Mouse (Mus musculus): ENCODE measurements at regions not wholly inside any gene's neighbourhood (a gene's known extent, or its start where the extent isn't known, plus 50 kb on each side); places are given as distances from the start of the nearest gene placed in this dataset.

DNA sequence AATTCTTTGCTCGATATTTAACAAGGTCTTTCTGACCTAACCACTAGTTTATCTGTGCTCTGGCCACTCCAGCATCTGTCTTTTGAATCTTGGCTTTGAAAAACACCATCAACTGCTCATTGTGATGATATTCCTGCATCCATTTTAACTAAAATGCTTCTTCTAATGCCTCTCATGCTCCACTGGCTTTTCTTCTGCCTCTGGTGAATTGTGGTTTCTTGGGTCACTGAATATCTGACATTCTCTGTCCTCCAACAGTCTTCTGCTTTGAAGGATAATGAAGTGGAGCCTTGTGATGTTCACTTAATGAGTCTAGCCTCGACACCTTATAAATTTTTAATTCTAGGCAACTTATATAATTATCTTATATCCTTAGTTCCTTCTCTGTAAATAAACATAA is 416.5 kb upstream of the Gm11114 start:
- TF ChIP-seq POLR2A (IDR thresholded peaks at IDR 0.05; ENCODE audit: insufficient read depth, low read depth, low read length) = no peak
- TF ChIP-seq CTCF (IDR thresholded peaks at IDR 0.05) = no peak

Measured in heart, adult 2 months (tissue).